Mouse (Mus musculus) left cerebral cortex, adult 2 months (tissue): ENCODE measurements around the gene Ddx31. TPM values are rescaled to one million over a fixed set of nuclear protein-coding genes. Genes with fewer than 3 reads are reported as not detected.

Source experiments
- DNase-seq, 2 experiments: peaks; one replicate each; pipeline ENCODE4 v3.0.0; 2021 to 2022; ENCODE audit warnings: low spot score in 2 of 2, mixed read lengths in 1 of 2; ENCODE audit errors: extremely low spot score in 1 of 2
- H3K27ac ChIP-seq: fragments of 200-600 bp; 2 replicates; pipeline ENCODE4 v1.8.1; 2022
- H3K4me3 ChIP-seq: fragments of 200-600 bp; 2 replicates; pipeline ENCODE4 v1.8.1; 2022
- CTCF ChIP-seq: fragments of 200-600 bp; IDR thresholded peaks from 2 replicates; pipeline ENCODE4 v1.8.1; 2022; ENCODE audit warnings: antibody characterized with exemption, mild to moderate bottlenecking, moderate library complexity
- intact Hi-C: fragments of 180-260 bp; cut with DNase I; formaldehyde crosslinking; loops from one replicate; pipeline ENCODE4 v1.15.1; 2025
- total RNA-seq, 2 experiments: library from RNA; stranded (reverse); gene quantifications; 2 replicates each; pipeline ENCODE4 v1.2.3; 2021

Ddx31 gene
- total RNA-seq, 2 experiments from 2014 or later, result 7.5 to 9.2 TPM

DNA sequence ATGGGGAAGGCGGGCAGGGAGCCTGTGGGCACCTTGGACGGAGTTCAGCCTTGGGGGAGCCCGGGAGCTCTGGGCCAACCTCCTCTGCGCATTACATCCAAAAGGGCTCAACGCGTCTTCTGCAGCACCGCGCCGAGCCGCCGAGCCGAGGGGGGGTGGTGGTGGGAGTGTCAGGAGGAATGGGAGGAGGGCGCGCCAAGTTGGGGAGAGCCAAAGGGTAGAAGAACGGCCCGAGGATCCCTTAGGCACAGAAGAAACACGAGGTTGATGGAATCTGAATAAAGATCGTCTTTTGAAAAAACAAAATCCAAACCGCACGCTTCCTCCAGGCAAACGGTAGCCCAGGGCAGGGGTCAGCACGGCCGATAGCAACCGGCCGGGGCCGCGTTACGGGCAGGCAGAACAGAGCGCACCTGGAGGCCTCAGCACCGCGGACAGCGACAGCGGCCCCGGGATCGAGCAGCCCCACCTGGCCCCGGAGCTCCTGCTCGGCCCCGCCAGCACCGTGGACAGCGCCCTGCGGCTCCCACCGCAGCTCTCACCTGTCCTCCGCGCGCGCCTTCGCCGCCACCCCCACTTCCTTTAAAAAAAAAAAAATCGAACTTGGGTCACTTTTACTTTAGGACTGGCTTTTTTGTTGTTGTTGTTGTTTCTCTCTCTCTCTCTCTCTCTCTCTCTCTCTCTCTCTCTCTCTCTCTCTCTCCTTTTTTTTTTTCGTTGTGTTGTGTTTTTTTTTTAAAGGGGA, 75.7 kb downstream of the Ddx31 start:
- no peak for TF ChIP-seq CTCF
- no peak for DNase-seq
- intact Hi-C loops, result no loop called here
- Histone ChIP-seq H3K4me3 (no peak overlapping the region), H3K27ac (no peak overlapping the region)

DNA sequence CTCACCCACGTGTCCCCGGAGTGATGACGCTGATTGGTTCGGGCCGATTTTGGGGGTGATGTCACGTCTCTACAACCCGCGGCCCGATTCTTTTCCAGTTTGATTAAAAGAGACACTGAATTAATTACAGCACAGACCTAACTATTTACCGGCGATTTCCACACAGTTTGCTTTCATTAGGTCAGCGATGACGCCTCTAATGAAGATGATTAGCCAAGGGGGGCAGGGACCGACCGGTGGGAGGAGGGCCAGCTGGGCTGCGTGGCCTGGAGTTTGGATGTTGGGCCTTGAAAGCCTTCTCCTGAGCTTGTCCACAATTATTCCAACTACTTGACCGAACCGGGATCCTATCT, 76.3 kb downstream of the Ddx31 start, which contains the start of gene Barhl1:
TSS of gene Barhl1 (minus strand) at position 156 of the 353 bp plus-strand sequence.
- no peak within 1 kb of the TSS for H3K27ac ChIP-seq
- intact Hi-C loops, result no loop called here
- TF ChIP-seq CTCF, result no peak
- no peak for DNase-seq
- H3K4me3 ChIP-seq, result no peak within 1 kb of the TSS

DNA sequence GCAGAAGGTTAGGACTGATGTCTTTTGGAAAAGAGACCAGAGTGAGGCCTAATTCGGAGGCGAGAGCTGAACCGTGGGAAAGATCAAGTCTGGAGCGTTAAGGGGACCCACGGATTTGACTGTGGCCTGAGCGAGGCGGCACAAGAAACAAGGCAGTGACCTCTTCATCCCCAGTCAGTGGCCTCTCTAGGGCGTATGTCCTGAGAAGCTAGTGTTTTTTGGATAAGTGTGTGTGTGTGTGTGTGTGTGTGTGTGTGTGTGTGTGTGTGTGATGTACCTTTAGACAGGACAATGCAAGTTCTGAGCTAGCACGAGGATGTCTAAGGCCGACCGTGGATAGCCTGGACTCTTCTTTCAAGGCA, 76.9 kb downstream of the Ddx31 start:
- Histone ChIP-seq H3K4me3 (no peak overlapping the region), H3K27ac (no peak overlapping the region)
- no peak for DNase-seq
- intact Hi-C loops, result no loop called here
- TF ChIP-seq CTCF, result no peak

GRCm38 (mm10) chr2:28917518-28918361, 77.5 kb downstream of the Ddx31 start:
- no peak overlapping the region for H3K4me3 ChIP-seq
- no peak for DNase-seq
- intact Hi-C loops, result no loop called here
- H3K27ac ChIP-seq, result no peak overlapping the region
- no peak for TF ChIP-seq CTCF

DNA sequence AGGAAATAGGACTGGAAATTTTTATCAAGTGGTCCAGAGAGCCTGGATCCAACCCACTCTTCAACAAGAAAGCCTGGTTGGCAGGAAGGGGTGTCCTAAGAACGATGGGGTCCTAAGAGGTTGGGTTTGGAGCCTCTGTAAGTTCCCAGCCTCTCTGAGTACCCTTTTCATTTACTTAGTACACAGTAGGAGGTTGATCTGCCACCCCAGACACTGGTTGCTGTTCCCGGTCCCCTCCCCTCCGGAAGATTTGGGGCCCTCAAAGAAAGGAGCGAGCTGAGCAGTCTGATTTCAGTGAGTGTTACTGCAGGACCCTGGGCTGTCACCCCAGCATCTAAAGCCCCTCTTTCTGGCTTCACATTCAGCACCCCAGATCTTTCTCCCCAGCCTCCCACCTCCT, 78.8 kb downstream of the Ddx31 start:
- DNase-seq, result no peak
- H3K4me3 ChIP-seq, result no peak overlapping the region
- no peak overlapping the region for H3K27ac ChIP-seq
- intact Hi-C loops, result no loop called here
- TF ChIP-seq CTCF, result no peak

DNA sequence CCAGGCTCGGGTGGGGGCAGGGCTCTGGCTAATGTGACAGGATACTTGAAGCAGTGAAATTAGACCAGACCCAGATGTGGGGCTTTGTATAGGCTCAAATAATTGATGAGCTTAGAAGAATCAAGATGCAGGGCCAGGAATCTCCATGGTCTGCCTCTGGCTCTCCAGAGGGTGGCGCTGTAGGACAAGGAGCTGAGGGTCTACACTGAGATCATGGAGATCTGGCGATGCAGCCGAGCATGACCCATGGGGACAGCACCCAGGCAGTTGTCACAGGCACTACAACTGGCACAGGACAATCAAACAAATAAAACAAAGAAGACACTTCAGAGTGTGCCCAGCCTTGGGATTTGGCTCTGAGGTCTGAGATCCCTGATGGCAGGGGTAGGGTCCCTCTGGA, 83.7 kb downstream of the Ddx31 start:
- intact Hi-C loops, result loop anchor here (1.0 kb wide), 3 partner anchors 52 to 169 kb away; no protein-coding TSS in a partner anchor
- H3K4me3 ChIP-seq, result no peak overlapping the region
- H3K27ac ChIP-seq, result no peak overlapping the region
- TF ChIP-seq CTCF, result peak; percentile 91
- peak; percentile 59 to 77 for DNase-seq

- intact Hi-C loops, result no loop called here
- no peak; the same call in 1 of the 2 replicates for TF ChIP-seq CTCF
- Histone ChIP-seq H3K27ac (no peak overlapping the region), H3K4me3 (no peak overlapping the region)
- no peak for DNase-seq
These were observed 90.4 kb downstream of the Ddx31 start for GRCm38 (mm10) chr2:28930571-28930970.

GRCm38 (mm10) chr2:28938997-28939396, 98.8 kb downstream of the Ddx31 start:
- no peak for DNase-seq
- no peak for TF ChIP-seq CTCF
- H3K4me3 ChIP-seq, result no peak overlapping the region
- intact Hi-C loops, result loop anchor here (5.0 kb wide), 1 partner anchor 33 kb away; no protein-coding TSS in a partner anchor
- H3K27ac ChIP-seq, result no peak overlapping the region

GRCm38 (mm10) chr2:28943666-28944516, 103.7 kb downstream of the Ddx31 start:
- no peak overlapping the region for H3K4me3 ChIP-seq
- DNase-seq, result no peak
- TF ChIP-seq CTCF, result no peak
- H3K27ac ChIP-seq, result no peak overlapping the region
- intact Hi-C loops, result no loop called here

- Histone ChIP-seq H3K4me3 (no peak overlapping the region), H3K27ac (no peak overlapping the region)
- intact Hi-C loops, result no loop called here
- no peak for TF ChIP-seq CTCF
- no peak for DNase-seq
These were observed 105.2 kb downstream of the Ddx31 start for GRCm38 (mm10) chr2:28945388-28945787.

- no peak for TF ChIP-seq CTCF
- no peak for DNase-seq
- intact Hi-C loops, result no loop called here
- no peak overlapping the region for H3K27ac ChIP-seq
- H3K4me3 ChIP-seq, result no peak overlapping the region
These were observed 106.1 kb downstream of the Ddx31 start for GRCm38 (mm10) chr2:28946312-28946711.

DNA sequence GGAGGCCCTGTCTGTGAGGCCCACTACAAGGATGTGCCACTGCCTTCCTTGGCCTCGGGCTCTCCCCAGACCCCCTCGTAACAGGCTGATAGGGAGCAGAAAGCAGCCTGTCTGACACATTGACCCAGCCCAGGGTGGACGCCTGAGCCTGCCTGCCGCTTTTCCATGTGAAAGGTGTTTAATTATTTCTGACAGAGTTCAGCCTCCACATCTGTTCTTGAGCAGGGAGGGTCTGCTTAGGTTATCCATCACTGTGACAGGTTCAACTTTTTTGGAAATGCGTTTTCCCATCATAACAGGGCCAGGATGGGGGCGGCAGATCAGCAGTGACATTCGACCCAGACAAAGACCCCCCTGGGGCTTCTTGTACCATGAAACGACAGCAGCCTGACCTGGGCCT, 112.8 kb downstream of the Ddx31 start:
- no peak for DNase-seq
- no peak overlapping the region for H3K27ac ChIP-seq
- intact Hi-C loops, result no loop called here
- TF ChIP-seq CTCF, result no peak
- no peak overlapping the region for H3K4me3 ChIP-seq
